Mouse (Mus musculus) CH12.LX (cell line): ENCODE data around the gene Gm17455. TPM values are rescaled to one million over a fixed set of nuclear protein-coding genes. Genes with fewer than 3 reads are reported as not detected.

Source experiments
- DNase-seq: peaks from one replicate; pipeline ENCODE4 v3.0.0-alpha.2; 2013; ENCODE audit errors: extremely low read depth
- H3K27ac ChIP-seq: 2 replicates; pipeline ENCODE4 v1.5.1; 2012; ENCODE audit warnings: low read depth, mild to moderate bottlenecking, control low read depth, moderate library complexity; ENCODE audit not compliant: insufficient read depth
- H3K27me3 ChIP-seq: replicated peaks from 2 replicates; pipeline ENCODE3; 2012; ENCODE audit warnings: inconsistent platforms
- H3K36me3 ChIP-seq, 2 experiments: replicated peaks in 1 of 2; 2 replicates each; pipeline versions ENCODE3 to v1.6.1; 2012; ENCODE audit warnings: inconsistent platforms in 1 of 2, low read length in 1 of 2, mild to moderate bottlenecking in 1 of 2, mixed read lengths in 1 of 2, moderate library complexity in 1 of 2; ENCODE audit not compliant: control insufficient read depth in 1 of 2, insufficient read depth in 1 of 2
- H3K4me1 ChIP-seq, 2 experiments: 2 replicates each; pipeline ENCODE4 v1.6.1; 2012; ENCODE audit warnings: inconsistent platforms in 1 of 2, moderate library complexity in 1 of 2; ENCODE audit not compliant: insufficient read depth in 2 of 2, control insufficient read depth in 1 of 2
- H3K4me2 ChIP-seq: 2 replicates; pipeline ENCODE4 v1.6.1; 2012; ENCODE audit warnings: low read depth, mild to moderate bottlenecking, control low read depth; ENCODE audit not compliant: poor library complexity, insufficient read depth, severe bottlenecking
- H3K4me3 ChIP-seq, 3 experiments: fragments of 150-350 bp in 1 of 3; sonication (generic) in 1 of 3; replicated peaks in 1 of 3; 2 replicates each; pipeline versions ENCODE3 to v1.5.1; 2011 to 2012; ENCODE audit warnings: low read depth in 2 of 3, low read length in 2 of 3, mild to moderate bottlenecking in 2 of 3, moderate library complexity in 2 of 3, control low read depth in 1 of 3, improper control_type of control experiment in 1 of 3, inconsistent platforms in 1 of 3, mixed read lengths in 1 of 3; ENCODE audit not compliant: poor library complexity in 1 of 3
- H3K79me2 ChIP-seq: replicated peaks from 2 replicates; pipeline ENCODE4 v1.6.1; 2012; ENCODE audit warnings: mild to moderate bottlenecking, moderate library complexity; ENCODE audit not compliant: control insufficient read depth, poor library complexity, insufficient read depth, severe bottlenecking; ENCODE audit errors: extremely low read depth
- H3K9ac ChIP-seq: 2 replicates; pipeline ENCODE4 v1.6.1; 2012; ENCODE audit warnings: low read depth, mild to moderate bottlenecking, control low read depth, moderate library complexity; ENCODE audit not compliant: insufficient read depth
- H3K9me3 ChIP-seq: replicated peaks from 2 replicates; pipeline ENCODE3; 2012; ENCODE audit warnings: low read length, inconsistent platforms, mixed read lengths
- BHLHE40 ChIP-seq: IDR thresholded peaks from 2 replicates; pipeline ENCODE4 v1.6.1; 2011; ENCODE audit warnings: mild to moderate bottlenecking, low read depth, low read length, improper control_type of control experiment
- ELF1 ChIP-seq: IDR thresholded peaks from 2 replicates; pipeline ENCODE4 v1.6.1; 2014; ENCODE audit warnings: low read depth, mild to moderate bottlenecking, inconsistent platforms, low read length, improper control_type of control experiment
- EP300 ChIP-seq: IDR thresholded peaks from 2 replicates; pipeline ENCODE4 v1.6.1; 2011; ENCODE audit warnings: low read length, improper control_type of control experiment
- HCFC1 ChIP-seq: IDR thresholded peaks from 2 replicates; pipeline ENCODE4 v1.6.1; 2012; ENCODE audit warnings: low read depth, mild to moderate bottlenecking, inconsistent platforms, low read length, improper control_type of control experiment
- IRF4 ChIP-seq: IDR thresholded peaks from 2 replicates; pipeline ENCODE4 v1.6.1; 2014; ENCODE audit warnings: low read depth, mild to moderate bottlenecking, inconsistent platforms, low read length, improper control_type of control experiment
- KAT2A ChIP-seq: IDR thresholded peaks from 2 replicates; pipeline ENCODE4 v1.6.1; 2012; ENCODE audit warnings: low read length, improper control_type of control experiment, inconsistent platforms; ENCODE audit not compliant: insufficient replicate concordance
- MAFK ChIP-seq: IDR thresholded peaks from 2 replicates; pipeline ENCODE4 v1.6.1; 2011; ENCODE audit warnings: low read length, improper control_type of control experiment; ENCODE audit not compliant: insufficient replicate concordance
- MAX ChIP-seq: IDR thresholded peaks from 2 replicates; pipeline ENCODE4 v1.6.1; 2011; ENCODE audit warnings: low read length, improper control_type of control experiment
- MAZ ChIP-seq: IDR thresholded peaks from 2 replicates; pipeline ENCODE4 v1.6.1; 2012; ENCODE audit warnings: low read depth, mild to moderate bottlenecking, inconsistent platforms, low read length, improper control_type of control experiment, moderate library complexity
- MXI1 ChIP-seq: IDR thresholded peaks from 2 replicates; pipeline ENCODE4 v1.6.1; 2011; ENCODE audit warnings: mild to moderate bottlenecking, low read depth, low read length, improper control_type of control experiment
- MYC ChIP-seq: IDR thresholded peaks from 2 replicates; pipeline ENCODE4 v1.6.1; 2011; ENCODE audit warnings: low read depth, mild to moderate bottlenecking, improper control_type of control experiment, low read length
- NRF1 ChIP-seq: IDR thresholded peaks from 2 replicates; pipeline ENCODE4 v1.6.1; 2014; ENCODE audit warnings: low read depth, mild to moderate bottlenecking, inconsistent platforms, low read length, improper control_type of control experiment, moderate library complexity
- POLR2AphosphoS2 ChIP-seq: IDR thresholded peaks from 2 replicates; pipeline ENCODE4 v1.6.1; 2011; ENCODE audit warnings: low read depth, low read length, improper control_type of control experiment
- RAD21 ChIP-seq: IDR thresholded peaks from 2 replicates; pipeline ENCODE4 v1.6.1; 2011; ENCODE audit warnings: low read depth, mild to moderate bottlenecking, low read length, improper control_type of control experiment, moderate library complexity
- RCOR1 ChIP-seq: conservative IDR thresholded peaks from 2 replicates; pipeline ENCODE4 v1.6.1; 2012; ENCODE audit warnings: low read depth, mild to moderate bottlenecking, inconsistent platforms, low read length, improper control_type of control experiment
- TCF12 ChIP-seq: IDR thresholded peaks from 2 replicates; pipeline ENCODE4 v1.6.1; 2014; ENCODE audit warnings: low read depth, mild to moderate bottlenecking, inconsistent platforms, low read length, improper control_type of control experiment
- USF1 ChIP-seq: IDR thresholded peaks from 2 replicates; pipeline ENCODE4 v1.6.1; 2014; ENCODE audit warnings: low read depth, mild to moderate bottlenecking, inconsistent platforms, low read length, improper control_type of control experiment
- ZKSCAN1 ChIP-seq: IDR thresholded peaks from 2 replicates; pipeline ENCODE4 v1.6.1; 2012; ENCODE audit warnings: low read depth, inconsistent platforms, low read length, improper control_type of control experiment, borderline replicate concordance
- ZMIZ1 ChIP-seq: IDR thresholded peaks from 2 replicates; pipeline ENCODE4 v1.6.1; 2012; ENCODE audit warnings: low read depth, mild to moderate bottlenecking, inconsistent platforms, low read length, improper control_type of control experiment
- ZNF384 ChIP-seq: IDR thresholded peaks from 2 replicates; pipeline ENCODE4 v1.6.1; 2012; ENCODE audit warnings: low read depth, low read length, improper control_type of control experiment, inconsistent platforms
- dilution Hi-C: fragments of 300-500 bp; cut with MboI; formaldehyde crosslinking; loops from 2 replicates; pipeline ENCODE4 v1.14.3; 2020; ENCODE audit warnings: low sequenced_read_pairs; ENCODE audit not compliant: extremely low pct_unique_long_range_greater_than_20kb, extremely low pct_ligation_motif_present
- in situ Hi-C: fragments of 300-500 bp; cut with MboI; formaldehyde crosslinking; loops from 3 replicates; pipeline ENCODE4 v1.14.3; 2019; ENCODE audit warnings: low sequenced_read_pairs, low pct_ligation_motif_present, low pct_unique_long_range_greater_than_20kb, mixed read lengths
- polyA plus RNA-seq: library from polyadenylated mRNA; unstranded; fragments of >175 nt; gene quantifications from 2 replicates; pipeline ENCODE4 v1.2.1, GENCODE M21; 2012; ENCODE audit warnings: low read depth; ENCODE audit not compliant: insufficient read length
- total RNA-seq, 2 experiments: library from RNA; depleted of rRNA; stranded (reverse); fragments of 300-350 nt in 1 of 2; fragments of >200 nt in 1 of 2; gene quantifications; 2 replicates each; pipeline ENCODE4 v1.2.3; 2012 to 2014

The Gm17455 gene
- total and polyA plus RNA-seq, 3 experiments, result not detected

GRCm38 (mm10) chr10:60445031-60445593, 45.6 kb downstream of the Gm17455 start:
- H3K9ac ChIP-seq, result no peak overlapping the region
- no peaks in the 10 kb centered on the region for H3K79me2 ChIP-seq
- peaks cover 9% of the 10 kb centered on the region in 2 experiments; a peak in 3 of 4 replicates for H3K4me1 ChIP-seq
- H3K27ac ChIP-seq, result no peak overlapping the region
- dilution Hi-C loops (no loop called here), in situ Hi-C loops (no loop called here)
- H3K4me2 ChIP-seq, result no peak overlapping the region
- H3K4me3 ChIP-seq, result no peak overlapping the region
- H3K9me3 ChIP-seq, result peaks cover 10% of the 10 kb centered on the region
- H3K27me3 ChIP-seq, result peaks cover 47% of the 10 kb centered on the region
- H3K36me3 ChIP-seq, result no peaks in the 10 kb centered on the region
- no peak for DNase-seq
- TF ChIP-seq MAX (no peak), RCOR1 (no peak), ZMIZ1 (no peak), POLR2AphosphoS2 (no peak), MYC (no peak), ELF1 (no peak), IRF4 (no peak)

- Histone ChIP-seq H3K4me2 (no peak overlapping the region), H3K27me3 (peaks cover 66% of the 10 kb centered on the region), H3K4me1 (peaks cover 2% of the 10 kb centered on the region in 2 experiments; a peak in 1 of 4 replicates), H3K9ac (no peak overlapping the region), H3K36me3 (no peaks in the 10 kb centered on the region), H3K79me2 (no peaks in the 10 kb centered on the region), H3K4me3 (no peak overlapping the region), H3K9me3 (peaks cover 10% of the 10 kb centered on the region)
- dilution Hi-C loops, result no loop called here
- in situ Hi-C loops, result no loop called here
- DNase-seq, result no peak
- TF ChIP-seq IRF4 (no peak), USF1 (no peak), ZNF384 (no peak), HCFC1 (no peak), MAX (no peak), ZKSCAN1 (no peak), TCF12 (no peak), NRF1 (peak; percentile 75), MAZ (no peak), KAT2A (no peak), MXI1 (no peak), EP300 (no peak), BHLHE40 (peak; percentile 26; the same call in 1 of the 2 replicates), RAD21 (no peak), MAFK (no peak)
- TF ChIP-seq, all 38 proteins: peak for 2
- no peak overlapping the region for H3K27ac ChIP-seq
These were observed 47.7 kb downstream of the Gm17455 start for GRCm38 (mm10) chr10:60447186-60447585.

Other genes starting within 250 kb of the Gm17455 start
- gene Chst3, start 180.5 kb upstream of the Gm17455 start, total RNA-seq (2012; rRNA removed), result 4.4 and 5.2 TPM in 2 replicates
- gene Chst3, start 180.5 kb upstream of the Gm17455 start, total RNA-seq (2014; rRNA removed), result 7.4 and 7.5 TPM in 2 replicates
- 11.0 and 12.2 TPM in 2 replicates for gene Chst3, start 180.5 kb upstream of the Gm17455 start, polyA plus RNA-seq
- 300 and 318 TPM in 2 replicates for gene Psap, start 122.1 kb upstream of the Gm17455 start, total RNA-seq (2012; rRNA removed)
- gene Psap, start 122.1 kb upstream of the Gm17455 start, total RNA-seq (2014; rRNA removed), result 223 and 251 TPM in 2 replicates
- gene Psap, start 122.1 kb upstream of the Gm17455 start, polyA plus RNA-seq, result 465 and 470 TPM in 2 replicates
- gene Vsir, start 52.9 kb upstream of the Gm17455 start, total RNA-seq (2012; rRNA removed), result 9.5 and 10.5 TPM in 2 replicates
- 5.5 and 6.3 TPM in 2 replicates for gene Vsir, start 52.9 kb upstream of the Gm17455 start, total RNA-seq (2014; rRNA removed)
- 3.6 and 4.7 TPM in 2 replicates for gene Vsir, start 52.9 kb upstream of the Gm17455 start, polyA plus RNA-seq